ENCODE assay signal across 15 mouse cellular contexts in genomic region chr2:74736688-74737577, GRCm38 (mm10). TPM values are rescaled to one million over a fixed set of nuclear protein-coding genes. Genes with fewer than 3 reads are reported as not detected.
DNase-seq lines count a peak whose midpoint lies in the region; ATAC-seq and TF ChIP-seq lines count a peak whose summit lies in the region.
"Had no signal": no experiment of that assay in that cellular context is flagged by ENCODE, and none has a peak within 500 bp of the region (broad histone marks: within the 10 kb centered on the region; RNA-seq: fewer than 3 reads in every experiment).

No protein-coding gene starts in this region.

- no peaks in the 10 kb centered on the region for H3K9me3 ChIP-seq in forebrain, embryonic 10.5 days
- H3K9me3 ChIP-seq in forebrain, embryonic 12.5 days = no peaks in the 10 kb centered on the region
- H3K9me3 ChIP-seq in lung, embryonic 15.5 days = no peaks in the 10 kb centered on the region
- no peaks in the 10 kb centered on the region for H3K9me3 ChIP-seq in intestine, postnatal 0 days (ENCODE audit: control insufficient read depth)
- H3K9me3 ChIP-seq in stomach, postnatal 0 days (ENCODE audit: control insufficient read depth, low read length) = no peaks in the 10 kb centered on the region
- H3K9me3 ChIP-seq: G1E had no signal

- peak; percentile 33 for DNase-seq in forebrain, embryonic 10.5 days (ENCODE audit: extremely low spot score, low spot score)
- no peak for DNase-seq in lung, postnatal 10 days
- DNase-seq in stomach, postnatal 0 days (ENCODE audit: low spot score) = no peak
- DNase-seq: cerebellum, adult 11-12 months; gastrocnemius, postnatal 14 days had no signal

- H3K4me1 ChIP-seq in forebrain, embryonic 10.5 days = peaks cover 11% of the 10 kb centered on the region
- H3K4me1 ChIP-seq in forebrain, embryonic 12.5 days = 0 out of 2 replicates have a peak, but pooled peaks cover 14% of the 10 kb centered on the region
- peaks cover 17% of the 10 kb centered on the region for H3K4me1 ChIP-seq in lung, embryonic 15.5 days
- H3K4me1 ChIP-seq in intestine, postnatal 0 days (replicated peaks; ENCODE audit: control insufficient read depth, insufficient read depth, low read length) = no peaks in the 10 kb centered on the region
- no peaks in the 10 kb centered on the region for H3K4me1 ChIP-seq in stomach, postnatal 0 days (replicated peaks; ENCODE audit: control insufficient read depth, insufficient read depth)

- WGBS in forebrain, embryonic 10.5 days = 2% methylated on average over 15 of the region's 15 CpGs
- WGBS in forebrain, embryonic 12.5 days = 2% methylated on average over 15 of the region's 15 CpGs
- 5% methylated on average over 15 of the region's 15 CpGs for WGBS in lung, embryonic 15.5 days
- 29% methylated on average over 15 of the region's 15 CpGs for WGBS in intestine, postnatal 0 days
- 7% methylated on average over 15 of the region's 15 CpGs for WGBS in stomach, postnatal 0 days

- H3K4me2 ChIP-seq in forebrain, embryonic 12.5 days = no peak overlapping the region
- H3K4me2 ChIP-seq in lung, embryonic 15.5 days = no peak overlapping the region
- peak overlapping the region; percentile 31 for H3K4me2 ChIP-seq in intestine, postnatal 0 days (replicated peaks; ENCODE audit: low read depth)
- H3K4me2 ChIP-seq in stomach, postnatal 0 days (replicated peaks; ENCODE audit: low read depth) = no peak overlapping the region

- no peak overlapping the region for H3K9ac ChIP-seq in forebrain, embryonic 12.5 days
- no peak overlapping the region for H3K9ac ChIP-seq in lung, embryonic 15.5 days
- H3K9ac ChIP-seq in intestine, postnatal 0 days (ENCODE audit: low read depth, low read length) = no peak overlapping the region
- H3K9ac ChIP-seq in stomach, postnatal 0 days (ENCODE audit: low read length) = no peak overlapping the region

- no peaks in the 10 kb centered on the region for H3K36me3 ChIP-seq in forebrain, embryonic 10.5 days (replicated peaks)
- H3K36me3 ChIP-seq in forebrain, embryonic 12.5 days (replicated peaks) = no peaks in the 10 kb centered on the region
- no peaks in the 10 kb centered on the region for H3K36me3 ChIP-seq in lung, embryonic 15.5 days
- no peaks in the 10 kb centered on the region; the same call in 1 of the 2 replicates for H3K36me3 ChIP-seq in intestine, postnatal 0 days (ENCODE audit: control insufficient read depth, insufficient read depth)
- no peaks in the 10 kb centered on the region for H3K36me3 ChIP-seq in stomach, postnatal 0 days (ENCODE audit: control insufficient read depth, insufficient read depth, low read length)
- H3K36me3 ChIP-seq: G1E had no signal

- H3K27ac ChIP-seq in forebrain, embryonic 10.5 days = no peak overlapping the region
- H3K27ac ChIP-seq in forebrain, embryonic 12.5 days = no peak overlapping the region
- no peak overlapping the region for H3K27ac ChIP-seq in lung, embryonic 15.5 days
- no peak overlapping the region for H3K27ac ChIP-seq in intestine, postnatal 0 days (ENCODE audit: low read depth, low read length)
- no peak overlapping the region for H3K27ac ChIP-seq in stomach, postnatal 0 days (replicated peaks)
- H3K27ac ChIP-seq: macrophage had no signal

- peaks cover 100% of the 10 kb centered on the region for H3K27me3 ChIP-seq in forebrain, embryonic 10.5 days (ENCODE audit: poor library complexity, severe bottlenecking)
- H3K27me3 ChIP-seq in forebrain, embryonic 12.5 days = peaks cover 100% of the 10 kb centered on the region
- H3K27me3 ChIP-seq in lung, embryonic 15.5 days = peaks cover 99% of the 10 kb centered on the region
- peaks cover 91% of the 10 kb centered on the region for H3K27me3 ChIP-seq in intestine, postnatal 0 days (replicated peaks; ENCODE audit: control insufficient read depth, insufficient read depth, low read length)
- peaks cover 35% of the 10 kb centered on the region for H3K27me3 ChIP-seq in stomach, postnatal 0 days (ENCODE audit: control insufficient read depth, insufficient read depth, low read length)

- TF ChIP-seq EP300 in stomach, postnatal 0 days (optimal IDR thresholded peaks at IDR 0.05) = no peak

- no peak overlapping the region for H3K4me3 ChIP-seq in forebrain, embryonic 10.5 days
- no peak overlapping the region for H3K4me3 ChIP-seq in forebrain, embryonic 12.5 days (replicated peaks)
- H3K4me3 ChIP-seq in lung, embryonic 15.5 days = peak overlapping the region; percentile 19; the same call in 1 of the 2 replicates
- 0 out of 2 replicates have a peak overlapping the region, but pooled peaks have one; percentile 7 for H3K4me3 ChIP-seq in intestine, postnatal 0 days (ENCODE audit: low read depth, low read length)
- 0 out of 2 replicates have a peak overlapping the region, but pooled peaks have one; percentile 23 for H3K4me3 ChIP-seq in stomach, postnatal 0 days (ENCODE audit: low read depth, low read length)

- ATAC-seq in forebrain, embryonic 12.5 days (ENCODE audit: low FRiP score) = no peak
- ATAC-seq in lung, embryonic 15.5 days (ENCODE audit: borderline replicate concordance, extremely low read depth, low FRiP score, low TSS enrichment) = no peak
- ATAC-seq in intestine, postnatal 0 days = no peak
- no peak for ATAC-seq in stomach, postnatal 0 days (ENCODE audit: low FRiP score, low TSS enrichment)
- ATAC-seq in inflammation-experienced regulatory T-cells, adult 6 months = no peak
- ATAC-seq in megakaryocyte progenitor cell, adult 5-6 weeks (replicated peaks; ENCODE audit: poor library complexity) = no peak

- no peak for TF ChIP-seq CTCF in intestine, postnatal 0 days (IDR thresholded peaks at IDR 0.05; ENCODE audit: low read depth)
- no peak for TF ChIP-seq CTCF in stomach, postnatal 0 days (IDR thresholded peaks at IDR 0.05; ENCODE audit: low read depth)

RNA-seq across cellular contexts. Expression of gene Gm28230, which starts 10.4 kb away (rescaled TPM):
- not detected in 2 replicates for polyA plus RNA-seq in forebrain, embryonic 10.5 days (2016; fragmentation: Nextera tagmentation; extraction: Ambion mirVana)
- not detected in 2 replicates for polyA plus RNA-seq in forebrain, embryonic 12.5 days (2016; fragmentation: Nextera tagmentation; extraction: Ambion mirVana)
- polyA plus RNA-seq in lung, embryonic 15.5 days (2015; fragmentation: Nextera tagmentation; extraction: Ambion mirVana) = 0.05 TPM in 1 of 2 replicates, not detected in the other
- polyA plus RNA-seq in intestine, postnatal 0 days (2015; fragmentation: Nextera tagmentation; extraction: Ambion mirVana) = 0.17 TPM in 1 of 2 replicates, not detected in the other
- polyA plus RNA-seq in stomach, postnatal 0 days (2015; fragmentation: Nextera tagmentation; extraction: Ambion mirVana) = not detected in 2 replicates
- polyA plus RNA-seq in inflammation-experienced regulatory T-cells, adult 6 months (2017; shearing (Covaris generic)) = not detected
- total RNA-seq in megakaryocyte progenitor cell, adult 5-6 weeks (2015) = not detected in 2 replicates
- total RNA-seq in megakaryocyte progenitor cell, adult 5-6 weeks (2017) = not detected in 2 replicates
- total RNA-seq: liver, adult 2 months had no signal
- polyA plus RNA-seq: liver, adult 2 months; macrophage; spleen, adult 2 months had no signal

RNA-seq across cellular contexts. Expression of gene Hoxd4, which starts 25.2 kb away (rescaled TPM):
- polyA plus RNA-seq in forebrain, embryonic 10.5 days (2016; fragmentation: Nextera tagmentation; extraction: Ambion mirVana) = not detected in 2 replicates
- not detected in 2 replicates for polyA plus RNA-seq in forebrain, embryonic 12.5 days (2016; fragmentation: Nextera tagmentation; extraction: Ambion mirVana)
- 0.19 TPM in 1 of 2 replicates, not detected in the other for polyA plus RNA-seq in lung, embryonic 15.5 days (2015; fragmentation: Nextera tagmentation; extraction: Ambion mirVana)
- 0.20 and 0.51 TPM in 2 replicates for polyA plus RNA-seq in intestine, postnatal 0 days (2015; fragmentation: Nextera tagmentation; extraction: Ambion mirVana)
- 0.08 and 0.19 TPM in 2 replicates for polyA plus RNA-seq in stomach, postnatal 0 days (2015; fragmentation: Nextera tagmentation; extraction: Ambion mirVana)
- polyA plus RNA-seq in inflammation-experienced regulatory T-cells, adult 6 months (2017; shearing (Covaris generic)) = not detected
- not detected in 2 replicates for total RNA-seq in megakaryocyte progenitor cell, adult 5-6 weeks (2015)
- not detected in 2 replicates for total RNA-seq in megakaryocyte progenitor cell, adult 5-6 weeks (2017)
- polyA plus RNA-seq: macrophage had no signal

RNA-seq across cellular contexts. Expression of gene Hoxd3, which starts 25.2 kb away (rescaled TPM):
- 0.10 TPM in 1 of 2 replicates, not detected in the other for polyA plus RNA-seq in forebrain, embryonic 10.5 days (2016; fragmentation: Nextera tagmentation; extraction: Ambion mirVana)
- not detected in 2 replicates for polyA plus RNA-seq in forebrain, embryonic 12.5 days (2016; fragmentation: Nextera tagmentation; extraction: Ambion mirVana)
- polyA plus RNA-seq in lung, embryonic 15.5 days (2015; fragmentation: Nextera tagmentation; extraction: Ambion mirVana) = 0.16 and 0.67 TPM in 2 replicates
- polyA plus RNA-seq in intestine, postnatal 0 days (2015; fragmentation: Nextera tagmentation; extraction: Ambion mirVana) = 3.2 and 3.3 TPM in 2 replicates
- polyA plus RNA-seq in stomach, postnatal 0 days (2015; fragmentation: Nextera tagmentation; extraction: Ambion mirVana) = 1.3 and 1.5 TPM in 2 replicates
- polyA plus RNA-seq in inflammation-experienced regulatory T-cells, adult 6 months (2017; shearing (Covaris generic)) = not detected
- not detected in 2 replicates for total RNA-seq in megakaryocyte progenitor cell, adult 5-6 weeks (2015)
- not detected in 2 replicates for total RNA-seq in megakaryocyte progenitor cell, adult 5-6 weeks (2017)
- total RNA-seq: gastrocnemius, postnatal 14 days; liver, adult 2 months had no signal
- polyA plus RNA-seq: liver, adult 2 months; macrophage; spleen, adult 2 months had no signal

RNA-seq across cellular contexts. Expression of gene Hoxd1, which starts 25.8 kb away (rescaled TPM):
- not detected in 2 replicates for polyA plus RNA-seq in forebrain, embryonic 10.5 days (2016; fragmentation: Nextera tagmentation; extraction: Ambion mirVana)
- 0.31 and 0.52 TPM in 2 replicates for polyA plus RNA-seq in forebrain, embryonic 12.5 days (2016; fragmentation: Nextera tagmentation; extraction: Ambion mirVana)
- polyA plus RNA-seq in lung, embryonic 15.5 days (2015; fragmentation: Nextera tagmentation; extraction: Ambion mirVana) = not detected in 2 replicates
- not detected in 2 replicates for polyA plus RNA-seq in intestine, postnatal 0 days (2015; fragmentation: Nextera tagmentation; extraction: Ambion mirVana)
- not detected in 2 replicates for polyA plus RNA-seq in stomach, postnatal 0 days (2015; fragmentation: Nextera tagmentation; extraction: Ambion mirVana)
- not detected for polyA plus RNA-seq in inflammation-experienced regulatory T-cells, adult 6 months (2017; shearing (Covaris generic))
- total RNA-seq in megakaryocyte progenitor cell, adult 5-6 weeks (2015) = not detected in 2 replicates
- total RNA-seq in megakaryocyte progenitor cell, adult 5-6 weeks (2017) = not detected in 2 replicates
- total RNA-seq: adrenal gland, adult 18-20 months; gastrocnemius, postnatal 14 days; liver, adult 2 months had no signal
- polyA plus RNA-seq: G1E; liver, adult 2 months; macrophage; spleen, adult 2 months had no signal

RNA-seq across cellular contexts. Expression of gene Hoxd8, which starts 32.5 kb away (rescaled TPM):
- polyA plus RNA-seq in forebrain, embryonic 10.5 days (2016; fragmentation: Nextera tagmentation; extraction: Ambion mirVana) = not detected in 2 replicates
- polyA plus RNA-seq in forebrain, embryonic 12.5 days (2016; fragmentation: Nextera tagmentation; extraction: Ambion mirVana) = 0.08 TPM in 1 of 2 replicates, not detected in the other
- 0.39 and 0.50 TPM in 2 replicates for polyA plus RNA-seq in lung, embryonic 15.5 days (2015; fragmentation: Nextera tagmentation; extraction: Ambion mirVana)
- polyA plus RNA-seq in intestine, postnatal 0 days (2015; fragmentation: Nextera tagmentation; extraction: Ambion mirVana) = 2.2 and 2.7 TPM in 2 replicates
- polyA plus RNA-seq in stomach, postnatal 0 days (2015; fragmentation: Nextera tagmentation; extraction: Ambion mirVana) = 1.3 TPM in 2 replicates
- not detected for polyA plus RNA-seq in inflammation-experienced regulatory T-cells, adult 6 months (2017; shearing (Covaris generic))
- not detected in 2 replicates for total RNA-seq in megakaryocyte progenitor cell, adult 5-6 weeks (2015)
- not detected in 2 replicates for total RNA-seq in megakaryocyte progenitor cell, adult 5-6 weeks (2017)
- total RNA-seq: G1E; liver, adult 2 months had no signal
- polyA plus RNA-seq: G1E, macrophage had no signal

Comparison
In these comparisons a context has a peak if more than half of its experiments do, and no peak if none do; other contexts are left out.
1. H3K4me3 ChIP-seq: peak in lung, embryonic 15.5 days (single experiment), intestine, postnatal 0 days (single experiment) and stomach, postnatal 0 days (single experiment); none in forebrain, embryonic 10.5 days (single experiment) and forebrain, embryonic 12.5 days (single experiment).